Mouse (Mus musculus) embryonic facial prominence, embryonic 15.5 days (tissue): ENCODE results near the gene Cog6. TPM values are rescaled to one million over a fixed set of nuclear protein-coding genes. Genes with fewer than 3 reads are reported as not detected.

ENCODE experiments used
- ATAC-seq: fragments of 200-750 bp; cut with Nextera tagmentation; 2 replicates; pipeline ENCODE4 v1.8.0; 2017; ENCODE audit warnings: low read depth, moderate TSS enrichment; ENCODE audit not compliant: insufficient number of reproducible peaks, low FRiP score, low TSS enrichment
- H3K27ac ChIP-seq: fragments of 300-500 bp; sonication (generic); replicated peaks from 2 replicates; pipeline ENCODE4 v1.5.1; 2015; ENCODE audit warnings: mild to moderate bottlenecking, inconsistent platforms
- H3K27me3 ChIP-seq: fragments of 300-500 bp; sonication (generic); 2 replicates; pipeline ENCODE4 v1.6.1; 2015; ENCODE audit warnings: inconsistent platforms
- H3K36me3 ChIP-seq: fragments of 300-500 bp; sonication (generic); 2 replicates; pipeline ENCODE4 v1.6.1; 2015; ENCODE audit warnings: mild to moderate bottlenecking, inconsistent platforms
- H3K4me1 ChIP-seq: fragments of 300-500 bp; sonication (generic); 2 replicates; pipeline ENCODE4 v1.6.1; 2015; ENCODE audit warnings: inconsistent platforms
- H3K4me2 ChIP-seq: fragments of 300-500 bp; sonication (generic); replicated peaks from 2 replicates; pipeline ENCODE4 v1.6.1; 2015; ENCODE audit warnings: mild to moderate bottlenecking, inconsistent platforms
- H3K4me3 ChIP-seq: fragments of 300-500 bp; sonication (generic); replicated peaks from 2 replicates; pipeline ENCODE4 v1.5.1; 2015; ENCODE audit warnings: mild to moderate bottlenecking, inconsistent platforms
- H3K9ac ChIP-seq: fragments of 300-500 bp; sonication (generic); 2 replicates; pipeline ENCODE4 v1.6.1; 2015; ENCODE audit warnings: inconsistent platforms
- H3K9me3 ChIP-seq: fragments of 300-500 bp; sonication (generic); replicated peaks from 2 replicates; pipeline ENCODE4 v1.6.1; 2016; ENCODE audit warnings: inconsistent platforms
- WGBS: fragments of 180-500 bp; shearing (Covaris S2); methylation state at CpG from one replicate; pipeline ENCODE4 v1.1.7; 2015; 5-methylcytosine and 5-hydroxymethylcytosine counted together
- polyA plus RNA-seq: library from polyadenylated mRNA; unstranded; fragments of >200 nt; fragmentation: Nextera tagmentation; extraction: Ambion mirVana; gene quantifications from 2 replicates; pipeline ENCODE4 v1.2.1, GENCODE M21; 2015

The Cog6 gene
- polyA plus RNA-seq, 1 experiment from 2014 or later = 44.5 TPM

DNA sequence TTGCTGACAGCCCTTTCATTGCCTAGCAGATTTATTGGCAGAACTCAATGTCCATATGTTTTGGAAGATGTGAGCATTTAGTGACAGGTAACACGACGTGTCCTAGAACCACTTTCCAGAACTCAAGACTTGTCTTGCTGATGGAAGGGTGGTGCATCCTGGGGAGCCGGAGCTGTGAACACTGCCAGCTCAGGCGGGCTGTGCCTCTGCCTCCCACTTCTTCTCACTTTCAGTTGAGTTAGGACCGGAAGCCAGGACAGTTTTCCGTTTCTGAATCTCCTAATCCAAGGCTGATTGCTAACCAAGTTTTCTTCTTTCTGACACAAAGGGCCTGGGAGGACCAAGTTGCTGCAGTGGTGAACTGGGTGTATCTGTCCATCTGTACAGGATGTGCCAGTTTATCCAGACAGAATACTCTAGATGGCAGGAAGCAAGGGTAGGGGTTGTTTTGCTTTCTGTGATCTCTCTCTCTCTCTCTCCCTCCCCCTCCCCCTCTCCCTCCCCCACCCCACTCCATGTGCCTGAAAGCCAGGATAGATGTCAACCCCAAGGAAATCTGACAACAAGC, 79.2 kb downstream of the Cog6 start:
- no peaks in the 10 kb centered on the region for H3K27me3 ChIP-seq
- ATAC-seq = no peak
- H3K9ac ChIP-seq = no peak overlapping the region
- H3K9me3 ChIP-seq = no peaks in the 10 kb centered on the region
- no peak overlapping the region for H3K4me3 ChIP-seq
- no peaks in the 10 kb centered on the region for H3K36me3 ChIP-seq
- H3K4me1 ChIP-seq = peaks cover 12% of the 10 kb centered on the region
- 76% methylated on average over 6 of the region's 6 CpGs for WGBS
- no peak overlapping the region for H3K27ac ChIP-seq
- no peak overlapping the region for H3K4me2 ChIP-seq

DNA sequence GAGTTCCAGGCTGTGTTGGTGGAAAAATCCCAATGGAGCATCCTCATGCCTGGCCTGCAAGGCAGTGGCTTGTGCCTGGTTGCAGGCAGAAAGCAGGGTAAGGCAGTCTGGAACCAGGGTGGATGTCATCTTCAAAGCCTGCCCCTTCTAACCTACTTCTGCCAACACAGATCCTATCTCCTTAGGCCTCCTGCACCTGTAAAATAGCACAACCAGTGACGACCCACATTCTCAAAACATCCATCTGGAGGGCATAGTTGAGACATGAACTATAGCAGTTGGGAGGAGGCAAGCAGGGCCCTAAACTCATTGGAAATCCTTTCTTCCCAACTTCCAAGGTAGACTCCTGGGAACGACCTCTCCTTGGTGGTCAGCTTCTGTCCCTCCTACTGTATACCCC, 85.1 kb downstream of the Cog6 start:
- Histone ChIP-seq H3K27ac (no peak overlapping the region), H3K27me3 (no peaks in the 10 kb centered on the region), H3K4me3 (no peak overlapping the region), H3K36me3 (no peaks in the 10 kb centered on the region), H3K4me2 (no peak overlapping the region), H3K4me1 (no peaks in the 10 kb centered on the region), H3K9me3 (no peaks in the 10 kb centered on the region), H3K9ac (no peak overlapping the region)
- 81% methylated on average over 2 of the region's 2 CpGs for WGBS
- no peak for ATAC-seq

Other genes starting within 250 kb of the Cog6 start
- gene Lhfp, start 24.3 kb upstream of the Cog6 start, polyA plus RNA-seq = 72.3 and 77.4 TPM in 2 replicates